Mouse (Mus musculus) ES-Bruce4 (cell line): ENCODE results near the gene Tbc1d22a.

ENCODE experiments used
- CTCF ChIP-seq: IDR thresholded peaks from one replicate; pipeline ENCODE4 v1.8.1; 2011; ENCODE audit warnings: low read depth, low read length
- EP300 ChIP-seq: IDR thresholded peaks from 2 replicates; pipeline ENCODE4 v1.6.1; 2011; ENCODE audit warnings: low read depth, low read length; ENCODE audit not compliant: insufficient read depth
- POLR2A ChIP-seq: IDR thresholded peaks from one replicate; pipeline ENCODE4 v1.8.1; 2011; ENCODE audit warnings: low read length; ENCODE audit not compliant: insufficient read depth

- TF ChIP-seq CTCF (no peak), POLR2A (no peak), EP300 (no peak)
Observed at GRCm38 (mm10) chr15:86164718-86165345, 49.4 kb upstream of the Tbc1d22a start.
